10 mouse cellular contexts compared by ENCODE assay signal in genomic region chr9:61376650-61377049, GRCm38 (mm10). TPM values are rescaled to one million over a fixed set of nuclear protein-coding genes. Genes with fewer than 3 reads are reported as not detected.
DNase-seq lines count a peak whose midpoint lies in the region; ATAC-seq and TF ChIP-seq lines count a peak whose summit lies in the region.
"Had no signal": no experiment of that assay in that cellular context is flagged by ENCODE, and none has a peak within 500 bp of the region (broad histone marks: within the 10 kb centered on the region; RNA-seq: fewer than 3 reads in every experiment).

No protein-coding gene starts in this region.

- H3K4me1 ChIP-seq in cerebellum, adult 2 months (ENCODE audit: control insufficient read depth, insufficient read depth, low read length): peaks cover 38% of the 10 kb centered on the region
- peaks cover 68% of the 10 kb centered on the region for H3K4me1 ChIP-seq in embryonic facial prominence, embryonic 12.5 days
- H3K4me1 ChIP-seq in hindbrain, postnatal 0 days (ENCODE audit: insufficient read depth, low read length): peaks cover 59% of the 10 kb centered on the region
- peaks cover 72% of the 10 kb centered on the region for H3K4me1 ChIP-seq in midbrain, embryonic 14.5 days (ENCODE audit: control insufficient read depth, insufficient read depth, low read length)

- TF ChIP-seq CTCF in cerebellum, adult 2 months (IDR thresholded peaks at IDR 0.05; ENCODE audit: borderline replicate concordance, insufficient read depth, low read depth, low read length): no peak
- no peak for TF ChIP-seq CTCF in hindbrain, postnatal 0 days (IDR thresholded peaks at IDR 0.05; ENCODE audit: low read depth)

- WGBS in cerebellum, adult 2 months: 72% methylated on average over 3 of the region's 3 CpGs
- 15% methylated on average over 3 of the region's 3 CpGs for WGBS in embryonic facial prominence, embryonic 12.5 days
- WGBS in hindbrain, postnatal 0 days: 30% methylated on average over 3 of the region's 3 CpGs
- 16% methylated on average over 3 of the region's 3 CpGs for WGBS in midbrain, embryonic 14.5 days

- H3K27me3 ChIP-seq in cerebellum, adult 2 months (ENCODE audit: control insufficient read depth, insufficient read depth, low read length): no peaks in the 10 kb centered on the region
- H3K27me3 ChIP-seq in embryonic facial prominence, embryonic 12.5 days: no peaks in the 10 kb centered on the region
- no peaks in the 10 kb centered on the region for H3K27me3 ChIP-seq in hindbrain, postnatal 0 days (ENCODE audit: insufficient read depth, low read length)
- no peaks in the 10 kb centered on the region for H3K27me3 ChIP-seq in midbrain, embryonic 14.5 days (ENCODE audit: control insufficient read depth, insufficient read depth, low read length)

- no peak for DNase-seq in cerebellum, adult 2 months
- DNase-seq in cerebellum, adult 11 months: no peak
- no peak for DNase-seq in hindbrain, postnatal 0 days (ENCODE audit: low spot score)
- DNase-seq in midbrain, embryonic 14.5 days: no peak
- DNase-seq in right cerebral cortex, postnatal 14 days: no peak
- DNase-seq: cerebellum, adult 9-10 months; kidney, adult 9 months had no signal

- no peak for TF ChIP-seq POLR2A in cerebellum, adult 2 months (IDR thresholded peaks at IDR 0.05; ENCODE audit: borderline replicate concordance, insufficient read depth, low read length)

- H3K4me2 ChIP-seq in embryonic facial prominence, embryonic 12.5 days (replicated peaks): peak overlapping the region; percentile 92
- peak overlapping the region; percentile 75 for H3K4me2 ChIP-seq in hindbrain, postnatal 0 days (ENCODE audit: low read depth, low read length)
- peak overlapping the region; percentile 97 for H3K4me2 ChIP-seq in midbrain, embryonic 14.5 days (ENCODE audit: low read length)

- no peak for ATAC-seq in embryonic facial prominence, embryonic 12.5 days (ENCODE audit: insufficient number of reproducible peaks, insufficient read depth, low FRiP score, low TSS enrichment)
- no peak for ATAC-seq in hindbrain, postnatal 0 days
- no peak for ATAC-seq in midbrain, embryonic 14.5 days (ENCODE audit: low FRiP score, low TSS enrichment)
- no peak for ATAC-seq in megakaryocyte, adult 5-6 weeks (ENCODE audit: poor library complexity, severe bottlenecking)
- no peak for ATAC-seq in monocyte, adult 5-6 weeks (replicated peaks; ENCODE audit: insufficient number of reproducible peaks, low FRiP score, low TSS enrichment, poor library complexity, severe bottlenecking)

- H3K9ac ChIP-seq in embryonic facial prominence, embryonic 12.5 days: no peak overlapping the region
- H3K9ac ChIP-seq in hindbrain, postnatal 0 days (replicated peaks; ENCODE audit: low read length): peak overlapping the region; percentile 18; the same call in 1 of the 2 replicates
- H3K9ac ChIP-seq in midbrain, embryonic 14.5 days (replicated peaks; ENCODE audit: low read length): peak overlapping the region; percentile 51

- no peaks in the 10 kb centered on the region for H3K9me3 ChIP-seq in embryonic facial prominence, embryonic 12.5 days
- no peaks in the 10 kb centered on the region for H3K9me3 ChIP-seq in hindbrain, postnatal 0 days (ENCODE audit: low read length)
- no peaks in the 10 kb centered on the region for H3K9me3 ChIP-seq in midbrain, embryonic 14.5 days (ENCODE audit: control insufficient read depth, low read length)

- no peak overlapping the region for H3K27ac ChIP-seq in cerebellum, adult 2 months (ENCODE audit: insufficient read depth, low read length)
- H3K27ac ChIP-seq in embryonic facial prominence, embryonic 12.5 days: no peak overlapping the region
- H3K27ac ChIP-seq in hindbrain, postnatal 0 days: no peak overlapping the region
- peak overlapping the region; percentile 26; the same call in 1 of the 2 replicates for H3K27ac ChIP-seq in midbrain, embryonic 14.5 days (replicated peaks; ENCODE audit: low read depth, low read length)

- H3K4me3 ChIP-seq in cerebellum, adult 2 months (replicated peaks; ENCODE audit: insufficient read depth, low read depth, low read length): peak overlapping the region; percentile 2
- H3K4me3 ChIP-seq in embryonic facial prominence, embryonic 12.5 days: peak overlapping the region; percentile 28
- no peak overlapping the region for H3K4me3 ChIP-seq in hindbrain, postnatal 0 days (ENCODE audit: low read length)
- peak overlapping the region; percentile 98 for H3K4me3 ChIP-seq in midbrain, embryonic 14.5 days (replicated peaks; ENCODE audit: low read depth, low read length)

- H3K36me3 ChIP-seq in embryonic facial prominence, embryonic 12.5 days: peaks cover 44% of the 10 kb centered on the region
- no peaks in the 10 kb centered on the region for H3K36me3 ChIP-seq in hindbrain, postnatal 0 days (ENCODE audit: insufficient read depth, low read length)
- H3K36me3 ChIP-seq in midbrain, embryonic 14.5 days (ENCODE audit: control insufficient read depth, insufficient read depth, low read length): peaks cover 28% of the 10 kb centered on the region

RNA-seq across cellular contexts. Expression of gene Tle3, which starts 4.5 kb away (rescaled TPM):
- polyA plus RNA-seq in cerebellum, adult 2 months (2012; rRNA removed): 50.6 and 62.0 TPM in 2 replicates
- 51.8 and 58.3 TPM in 2 replicates for polyA plus RNA-seq in embryonic facial prominence, embryonic 12.5 days (2016; fragmentation: Nextera tagmentation; extraction: Ambion mirVana)
- 74.1 and 81.3 TPM in 2 replicates for total RNA-seq in hindbrain, postnatal 0 days (2014; rRNA removed)
- polyA plus RNA-seq in hindbrain, postnatal 0 days (2015; fragmentation: Nextera tagmentation; extraction: Ambion mirVana): 15.5 and 17.7 TPM in 2 replicates
- polyA plus RNA-seq in midbrain, embryonic 14.5 days (2014; fragmentation: Nextera tagmentation; extraction: Ambion mirVana): 36.4 and 43.8 TPM in 2 replicates
- 113 and 146 TPM in 2 replicates for total RNA-seq in megakaryocyte, adult 5-6 weeks (2015)
- total RNA-seq in megakaryocyte, adult 5-6 weeks (2017): 79.4 and 92.9 TPM in 2 replicates
- 96.0 to 177 TPM (median 119 TPM) in 3 replicates for total RNA-seq in monocyte, adult 5-6 weeks (2017)
